Mouse (Mus musculus) ES-E14 (cell line): ENCODE measurements at regions not wholly inside any gene's neighbourhood (a gene's known extent, or its start where the extent isn't known, plus 50 kb on each side); places are given as distances from the start of the nearest gene placed in this dataset.

ENCODE experiments used
- DNase-seq: peaks from one replicate; pipeline ENCODE4 v3.0.0-alpha.2; 2013; ENCODE audit warnings: low read depth, low spot score
- H3K27ac ChIP-seq: 2 replicates; pipeline ENCODE4 v1.5.1; 2012; ENCODE audit warnings: low read depth, mild to moderate bottlenecking, low read length, moderate library complexity, mixed read lengths; ENCODE audit not compliant: poor library complexity, insufficient read depth, severe bottlenecking
- H3K36me3 ChIP-seq: 2 replicates; pipeline ENCODE4 v1.6.1; 2012; ENCODE audit warnings: mild to moderate bottlenecking, low read length, moderate library complexity, mixed read lengths; ENCODE audit not compliant: control insufficient read depth, poor library complexity, insufficient read depth, severe bottlenecking
- H3K4me1 ChIP-seq, 2 experiments: fragments of 150-350 bp in 1 of 2; sonication (generic) in 1 of 2; 2 replicates each; pipeline ENCODE4 v1.6.1; 2012; ENCODE audit warnings: low read length in 2 of 2, mild to moderate bottlenecking in 1 of 2, mixed read lengths in 1 of 2; ENCODE audit not compliant: control insufficient read depth in 2 of 2, insufficient read depth in 2 of 2, poor library complexity in 1 of 2
- H3K4me3 ChIP-seq, 2 experiments: fragments of 150-350 bp in 1 of 2; sonication (generic) in 1 of 2; 2 replicates each; pipeline ENCODE4 v1.5.1; 2012; ENCODE audit warnings: low read length in 2 of 2, low read depth in 1 of 2, mild to moderate bottlenecking in 1 of 2, mixed read lengths in 1 of 2; ENCODE audit not compliant: insufficient read depth in 1 of 2, poor library complexity in 1 of 2, severe bottlenecking in 1 of 2
- H3K9ac ChIP-seq: 2 replicates; pipeline ENCODE4 v1.6.1; 2012; ENCODE audit warnings: low read depth, mild to moderate bottlenecking, low read length, mixed read lengths; ENCODE audit not compliant: poor library complexity, insufficient read depth, severe bottlenecking
- H3K9me3 ChIP-seq: fragments of 150-350 bp; sonication (generic); 2 replicates; pipeline ENCODE4 v1.6.1; 2012; ENCODE audit warnings: low read depth, mild to moderate bottlenecking, low read length; ENCODE audit not compliant: control insufficient read depth, insufficient read depth
- CHD2 ChIP-seq: IDR thresholded peaks from 2 replicates; pipeline ENCODE4 v1.6.1; 2014; ENCODE audit warnings: mild to moderate bottlenecking, low read depth, low read length, inconsistent platforms
- HCFC1 ChIP-seq: IDR thresholded peaks from 2 replicates; pipeline ENCODE4 v1.6.1; 2012; ENCODE audit warnings: low read length, inconsistent platforms, borderline replicate concordance; ENCODE audit not compliant: insufficient read depth
- MAFK ChIP-seq: IDR thresholded peaks from 2 replicates; pipeline ENCODE4 v1.6.1; 2014; ENCODE audit warnings: mild to moderate bottlenecking, low read depth, low read length, inconsistent platforms; ENCODE audit not compliant: insufficient read depth
- ZC3H11A ChIP-seq: IDR thresholded peaks from 2 replicates; pipeline ENCODE4 v1.6.1; 2012; ENCODE audit warnings: low read depth, mild to moderate bottlenecking, inconsistent platforms, low read length, borderline replicate concordance
- ZNF384 ChIP-seq: IDR thresholded peaks from 2 replicates; pipeline ENCODE4 v1.6.1; 2012; ENCODE audit warnings: low read depth, low read length, inconsistent platforms
- in situ Hi-C, 2 experiments: fragments of 600-800 bp; cut with MboI; formaldehyde crosslinking; loops; one replicate each; pipeline ENCODE4 v1.15.1; 2025; ENCODE audit warnings: low sequenced_read_pairs in 2 of 2, inconsistent platforms in 1 of 2; ENCODE audit not compliant: unreplicated experiment in 2 of 2

- H3K36me3 ChIP-seq, result no peaks in the 10 kb centered on the region
- TF ChIP-seq HCFC1 (no peak), ZNF384 (no peak), ZC3H11A (no peak), MAFK (no peak)
- in situ Hi-C loops, result loop anchor here in 1 of 2 experiments (10.0 kb wide), 1 partner anchor 56 kb away; no protein-coding TSS in a partner anchor
- no peak overlapping the region for H3K27ac ChIP-seq
- H3K4me3 ChIP-seq, result no peak overlapping the region
- no peak for DNase-seq
- H3K9ac ChIP-seq, result no peak overlapping the region
- H3K9me3 ChIP-seq, result no peaks in the 10 kb centered on the region
- no peaks in the 10 kb centered on the region for H3K4me1 ChIP-seq
Measured at GRCm38 (mm10) chr7:95799022-95799421, 372.0 kb upstream of the Tenm4 start.

GRCm38 (mm10) chr7:95809626-95810025 is 361.4 kb upstream of the Tenm4 start:
- DNase-seq, result peak; percentile 42
- H3K9ac ChIP-seq, result no peak overlapping the region
- no peak overlapping the region for H3K4me3 ChIP-seq
- H3K27ac ChIP-seq, result no peak overlapping the region
- no peak for TF ChIP-seq ZC3H11A
- TF ChIP-seq HCFC1, result no peak
- TF ChIP-seq MAFK, result no peak
- TF ChIP-seq ZNF384, result no peak
- TF ChIP-seq CHD2, result no peak
- H3K36me3 ChIP-seq, result no peaks in the 10 kb centered on the region
- H3K4me1 ChIP-seq, result peaks cover 3 to 7% of the 10 kb centered on the region in 2 experiments; a peak in 2 of 4 replicates
- in situ Hi-C loops, result no loop called here
- H3K9me3 ChIP-seq, result no peaks in the 10 kb centered on the region

- Histone ChIP-seq H3K4me3 (no peak overlapping the region), H3K4me1 (peaks cover 3 to 7% of the 10 kb centered on the region in 2 experiments; a peak in 2 of 4 replicates), H3K36me3 (no peaks in the 10 kb centered on the region), H3K9ac (no peak overlapping the region), H3K9me3 (no peaks in the 10 kb centered on the region), H3K27ac (no peak overlapping the region; the same call in 1 of the 2 replicates)
- in situ Hi-C loops, result no loop called here
- TF ChIP-seq ZNF384 (0 out of 2 replicates have a peak, but pooled peaks have one; percentile 32), HCFC1 (no peak), CHD2 (no peak), ZC3H11A (no peak), MAFK (no peak)
- DNase-seq, result no peak
Measured at GRCm38 (mm10) chr7:95810096-95810495, 360.9 kb upstream of the Tenm4 start.

GRCm38 (mm10) chr7:95814865-95815264 is 356.2 kb upstream of the Tenm4 start:
- H3K36me3 ChIP-seq, result no peaks in the 10 kb centered on the region
- H3K9me3 ChIP-seq, result no peaks in the 10 kb centered on the region
- no peak overlapping the region for H3K27ac ChIP-seq
- peaks cover 0 to 6% of the 10 kb centered on the region in 2 experiments; a peak in 1 of 4 replicates for H3K4me1 ChIP-seq
- DNase-seq, result no peak
- no peak for TF ChIP-seq ZNF384
- no peak for TF ChIP-seq HCFC1
- no peak for TF ChIP-seq ZC3H11A
- TF ChIP-seq MAFK, result no peak
- no peak for TF ChIP-seq CHD2
- H3K9ac ChIP-seq, result no peak overlapping the region
- in situ Hi-C loops, result no loop called here
- no peak overlapping the region for H3K4me3 ChIP-seq

- H3K9ac ChIP-seq, result no peak overlapping the region
- no peak overlapping the region for H3K27ac ChIP-seq
- no peak overlapping the region for H3K4me3 ChIP-seq
- no peaks in the 10 kb centered on the region for H3K9me3 ChIP-seq
- no peaks in the 10 kb centered on the region for H3K36me3 ChIP-seq
- TF ChIP-seq HCFC1, result no peak
- no peak for TF ChIP-seq ZNF384
- TF ChIP-seq MAFK, result no peak
- no peak for TF ChIP-seq ZC3H11A
- TF ChIP-seq CHD2, result no peak
- no peak for DNase-seq
- in situ Hi-C loops, result no loop called here
- H3K4me1 ChIP-seq, result no peaks in the 10 kb centered on the region
Measured at GRCm38 (mm10) chr7:95823539-95823938, 347.5 kb upstream of the Tenm4 start.
